Mouse (Mus musculus): ENCODE measurements around the gene Pdcd7.

Pdcd7 gene

GRCm38 (mm10) chr9:65356561-65356960 lies 10.7 kb downstream of the Pdcd7 start:
- no peak for DNase-seq (ENCODE audit: low read depth, low spot score)

GRCm38 (mm10) chr9:65356971-65357370 lies 11.1 kb downstream of the Pdcd7 start:
- no peak for DNase-seq (ENCODE audit: low read depth, low spot score)

GRCm38 (mm10) chr9:65358956-65359480 lies 13.1 kb downstream of the Pdcd7 start:
- DNase-seq (ENCODE audit: low read depth, low spot score): no peak

GRCm38 (mm10) chr9:65360641-65361448 lies 14.9 kb downstream of the Pdcd7 start, which contains the start of gene Ubap1l:
Gene Ubap1l (plus strand): TSS chr9:65361041.
- DNase-seq (ENCODE audit: low read depth, low spot score): no peak

- DNase-seq (ENCODE audit: low read depth, low spot score): no peak
These were observed 17.8 kb downstream of the Pdcd7 start for GRCm38 (mm10) chr9:65363684-65364083.

DNA sequence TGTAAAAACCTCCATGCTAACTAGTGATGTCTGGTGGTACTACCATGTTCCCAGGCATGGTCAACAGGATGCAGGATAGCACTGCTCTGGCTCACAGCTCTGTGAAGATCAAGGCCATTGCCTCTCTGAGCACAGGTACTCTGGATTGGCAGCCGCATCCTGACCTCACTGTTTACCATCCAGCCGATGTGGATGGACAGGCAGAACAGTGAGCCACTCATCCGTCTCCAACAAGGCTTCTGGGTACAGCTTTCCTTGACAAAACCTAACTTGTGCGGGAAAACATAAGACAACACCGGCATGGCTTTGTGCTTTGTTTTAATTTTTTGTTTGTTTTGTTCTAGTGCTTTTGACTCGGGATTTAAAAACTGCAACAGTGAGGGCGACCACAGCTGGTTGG lies 19.8 kb downstream of the Pdcd7 start:
- DNase-seq (ENCODE audit: low read depth, low spot score): no peak

DNA sequence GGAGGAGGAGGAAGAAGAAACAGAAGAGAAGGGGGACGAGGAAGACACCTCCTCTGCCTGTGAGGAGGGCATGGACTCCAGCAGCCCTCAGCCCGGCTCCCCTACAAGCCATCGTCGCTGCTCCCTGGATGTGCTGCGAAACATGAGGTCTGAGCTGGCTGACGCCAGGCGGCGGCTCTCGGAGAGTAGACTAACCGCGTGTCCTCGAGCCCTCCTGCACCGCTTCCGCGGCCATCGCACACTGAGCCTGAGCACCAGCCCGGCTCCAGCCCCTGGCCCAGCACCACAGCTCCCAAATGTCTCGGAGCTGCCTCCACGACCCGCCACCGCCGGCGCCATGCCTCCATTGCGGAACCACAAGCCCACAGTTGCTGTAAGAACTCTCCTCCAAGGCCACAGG lies 25.9 kb downstream of the Pdcd7 start:
- DNase-seq (ENCODE audit: low read depth, low spot score): no peak

- no peak for DNase-seq (ENCODE audit: low read depth, low spot score)
These were observed 26.5 kb downstream of the Pdcd7 start for GRCm38 (mm10) chr9:65372449-65372848.

DNA sequence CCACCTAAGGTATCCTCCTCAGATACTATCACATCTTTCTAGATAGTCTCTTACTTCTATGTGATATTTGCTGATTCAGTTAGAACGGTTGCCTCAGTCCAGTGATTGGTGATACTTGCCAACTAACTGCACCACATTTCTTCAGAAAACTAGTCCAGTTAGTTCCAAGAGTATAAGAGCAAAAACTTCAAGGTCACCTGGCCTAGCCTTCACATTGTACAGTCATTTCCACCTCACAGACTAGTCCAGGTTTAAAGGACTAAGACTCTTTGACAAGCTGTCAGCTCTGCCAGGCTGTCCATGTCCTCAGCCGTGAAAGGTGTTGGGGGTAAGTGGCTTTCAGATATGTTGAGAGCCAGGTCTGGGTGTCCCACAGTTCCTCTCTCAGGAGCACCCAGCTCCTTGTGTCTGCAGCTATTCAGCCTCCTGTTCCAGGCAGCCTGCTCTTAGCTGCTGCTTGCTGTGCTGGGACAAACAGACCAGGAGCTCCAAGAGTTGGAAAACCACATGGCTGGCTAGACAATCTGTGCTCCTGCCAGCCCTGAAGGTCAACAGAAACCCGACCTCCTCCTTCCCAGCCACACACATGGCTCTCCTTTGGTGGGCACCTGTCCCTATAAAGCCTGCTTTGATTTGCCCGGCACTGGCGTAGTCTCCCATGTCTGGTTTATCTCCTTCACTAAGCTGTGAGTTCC lies 28.7 kb downstream of the Pdcd7 start:
- no peak for DNase-seq (ENCODE audit: low read depth, low spot score)

- no peak for DNase-seq (ENCODE audit: low read depth, low spot score)
These were observed 29.4 kb downstream of the Pdcd7 start for GRCm38 (mm10) chr9:65375163-65375934.

DNA sequence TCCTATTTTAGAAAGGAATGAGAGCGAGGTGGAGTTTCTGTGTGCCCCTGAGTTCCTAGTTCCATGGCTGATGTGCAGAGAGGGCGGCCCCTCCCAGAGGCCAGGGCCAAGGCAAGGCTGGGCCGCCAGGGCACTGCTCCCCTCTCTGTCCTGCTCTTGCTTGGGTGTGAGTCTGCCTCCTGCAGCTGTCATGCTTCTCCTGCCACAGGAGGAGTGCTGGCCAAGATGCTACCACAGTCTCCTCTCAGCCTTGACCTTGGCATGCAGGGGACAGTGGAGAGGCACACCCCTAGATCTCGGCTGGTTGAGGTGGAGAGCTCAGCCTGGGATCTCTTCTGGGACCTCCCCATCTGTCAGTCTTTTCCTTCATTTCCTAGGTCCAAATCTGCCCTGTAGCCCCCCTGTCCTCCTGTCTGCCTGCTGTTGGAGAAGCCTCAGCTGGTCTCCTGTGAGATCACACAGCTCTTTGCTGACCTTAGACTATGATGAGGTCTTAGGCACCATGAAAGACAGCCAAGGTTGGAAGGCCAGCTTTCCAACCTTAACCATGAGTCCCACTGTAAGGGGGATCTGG lies 35.2 kb downstream of the Pdcd7 start:
- no peak for DNase-seq (ENCODE audit: low read depth, low spot score)

- DNase-seq (ENCODE audit: low read depth, low spot score): no peak
These were observed 36.3 kb downstream of the Pdcd7 start for GRCm38 (mm10) chr9:65382031-65382750.

DNA sequence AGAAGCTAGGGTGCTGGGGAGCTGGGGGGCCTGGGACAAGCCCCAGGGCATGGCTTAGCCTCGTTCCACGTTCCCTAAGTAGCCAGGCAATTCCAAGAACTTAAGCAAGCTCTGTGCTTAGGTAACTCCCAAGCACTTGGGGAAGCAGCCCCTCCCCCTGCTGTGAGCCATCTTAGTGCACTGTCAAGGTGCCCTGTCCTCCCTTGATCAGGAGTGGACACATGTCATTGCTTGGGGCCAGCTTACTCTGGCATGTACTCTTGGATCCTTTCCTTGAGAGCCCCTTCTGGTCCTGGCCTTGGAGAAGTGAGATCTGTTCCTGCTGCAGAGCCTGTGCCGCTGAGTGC lies 36.8 kb downstream of the Pdcd7 start:
- DNase-seq (ENCODE audit: low read depth, low spot score): no peak

- no peak for DNase-seq (ENCODE audit: low read depth, low spot score)
These were observed 38.4 kb downstream of the Pdcd7 start for GRCm38 (mm10) chr9:65384276-65384675.

GRCm38 (mm10) chr9:65386373-65387140 lies 40.7 kb downstream of the Pdcd7 start:
- no peak for DNase-seq (ENCODE audit: low read depth, low spot score)

GRCm38 (mm10) chr9:65390752-65391612 lies 45.1 kb downstream of the Pdcd7 start:
- DNase-seq (ENCODE audit: low read depth, low spot score): no peak

- DNase-seq (ENCODE audit: low read depth, low spot score): no peak
These were observed 45.7 kb downstream of the Pdcd7 start, which contains the start of gene Kbtbd13 for GRCm38 (mm10) chr9:65391613-65391964. Gene Kbtbd13 (minus strand): TSS chr9:65391652.

DNA sequence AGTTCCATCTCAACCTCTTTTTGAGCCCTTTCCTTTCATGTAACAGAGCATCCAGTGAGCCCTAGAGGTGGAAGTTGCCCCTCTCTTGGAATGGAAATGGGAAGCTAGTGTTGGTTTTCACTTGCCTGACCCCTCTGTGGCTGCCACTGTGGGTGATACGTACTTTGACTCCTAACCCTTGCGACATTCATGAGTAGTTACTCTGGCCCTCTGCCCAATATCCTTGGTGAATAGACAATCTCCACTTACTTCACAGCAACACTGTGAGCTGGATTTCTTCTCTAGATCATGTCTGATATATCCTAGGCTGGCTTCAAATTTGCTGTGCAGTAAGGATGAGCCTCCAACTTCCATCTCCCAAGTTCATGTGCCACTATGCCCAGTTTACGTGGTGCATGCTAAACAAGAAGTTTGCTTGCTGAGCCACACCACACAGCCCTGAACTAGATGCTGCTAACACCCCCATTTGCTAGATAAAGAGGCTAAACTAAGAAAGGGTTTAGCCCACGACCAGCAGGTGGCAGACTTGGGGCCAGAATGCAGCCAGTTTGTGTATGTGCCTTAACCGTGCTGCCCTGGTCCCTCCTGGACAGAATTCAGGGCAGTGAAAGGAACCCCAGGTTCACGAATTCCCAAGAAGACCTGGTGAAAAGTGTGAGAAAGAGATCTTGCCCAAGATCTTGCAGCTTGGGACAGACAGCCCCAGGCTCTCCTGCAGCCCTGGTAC lies 46.9 kb downstream of the Pdcd7 start:
- DNase-seq (ENCODE audit: low read depth, low spot score): no peak

- no peak for DNase-seq (ENCODE audit: low read depth, low spot score)
These were observed 47.7 kb downstream of the Pdcd7 start for GRCm38 (mm10) chr9:65393606-65394005.

Data from brain, embryonic 18.5 days (tissue).